8 mouse cellular contexts compared by ENCODE assay signal in genomic region chr4:129928949-129929348, GRCm38 (mm10). TPM values are rescaled to one million over a fixed set of nuclear protein-coding genes. Genes with fewer than 3 reads are reported as not detected.
A peak's percentile ranks its signal among the peaks of the same experiment; 100 is the strongest.
DNase-seq lines count a peak whose midpoint lies in the region; ATAC-seq lines count a peak whose summit lies in the region.

Spocd1 (plus strand) TSS chr4:129929249.

- no peak within 1 kb of the TSS for H3K9ac ChIP-seq in liver, embryonic 11.5 days (ENCODE audit: low read depth, low read length)
- no peak within 1 kb of the TSS for H3K9ac ChIP-seq in limb, embryonic 11.5 days (ENCODE audit: low read length)
- no peak within 1 kb of the TSS for H3K9ac ChIP-seq in neural tube, embryonic 15.5 days (replicated peaks)

- H3K4me2 ChIP-seq in liver, embryonic 11.5 days, result peak within 1 kb of the TSS; percentile 48
- peak within 1 kb of the TSS; percentile 22 for H3K4me2 ChIP-seq in limb, embryonic 11.5 days (ENCODE audit: low read depth, severe bottlenecking)
- H3K4me2 ChIP-seq in neural tube, embryonic 15.5 days, result peak within 1 kb of the TSS; percentile 46

- no peak for ATAC-seq in liver, embryonic 11.5 days (replicated peaks; ENCODE audit: low FRiP score)
- ATAC-seq in limb, embryonic 11.5 days (ENCODE audit: insufficient number of reproducible peaks, low FRiP score, low TSS enrichment, low read depth), result no peak
- ATAC-seq in neural tube, embryonic 15.5 days (ENCODE audit: low FRiP score), result no peak

- H3K36me3 ChIP-seq in liver, embryonic 11.5 days (ENCODE audit: control insufficient read depth, insufficient read depth, low read length), result no peaks in the 10 kb centered on the region
- no peaks in the 10 kb centered on the region for H3K36me3 ChIP-seq in forebrain, embryonic 10.5 days (replicated peaks)
- H3K36me3 ChIP-seq in limb, embryonic 11.5 days (ENCODE audit: control insufficient read depth, insufficient read depth, low read length), result no peaks in the 10 kb centered on the region
- H3K36me3 ChIP-seq in neural tube, embryonic 15.5 days, result no peaks in the 10 kb centered on the region

- peaks cover 4% of the 10 kb centered on the region; the same call in 1 of the 2 replicates for H3K4me1 ChIP-seq in liver, embryonic 11.5 days (replicated peaks; ENCODE audit: control insufficient read depth, insufficient read depth, low read length)
- H3K4me1 ChIP-seq in forebrain, embryonic 10.5 days, result peaks cover 12% of the 10 kb centered on the region
- no peaks in the 10 kb centered on the region for H3K4me1 ChIP-seq in limb, embryonic 11.5 days (ENCODE audit: control insufficient read depth, insufficient read depth, low read length)
- peaks cover 7% of the 10 kb centered on the region for H3K4me1 ChIP-seq in neural tube, embryonic 15.5 days

- WGBS in liver, embryonic 11.5 days, result 34% methylated on average over 4 of the region's 4 CpGs
- WGBS in forebrain, embryonic 10.5 days, result 44% methylated on average over 4 of the region's 4 CpGs
- WGBS in limb, embryonic 11.5 days, result 28% methylated on average over 4 of the region's 4 CpGs
- WGBS in neural tube, embryonic 15.5 days, result 46% methylated on average over 4 of the region's 4 CpGs

- H3K27ac ChIP-seq in liver, embryonic 11.5 days (ENCODE audit: low read depth, low read length), result no peak within 1 kb of the TSS
- peak within 1 kb of the TSS; percentile 41; the same call in 1 of the 2 replicates for H3K27ac ChIP-seq in forebrain, embryonic 10.5 days
- no peak within 1 kb of the TSS for H3K27ac ChIP-seq in limb, embryonic 11.5 days (replicated peaks; ENCODE audit: low read depth, low read length)
- H3K27ac ChIP-seq in neural tube, embryonic 15.5 days (replicated peaks), result no peak within 1 kb of the TSS

- no peak within 1 kb of the TSS for H3K4me3 ChIP-seq in liver, embryonic 11.5 days (ENCODE audit: low read depth, low read length)
- peak within 1 kb of the TSS; percentile 41 for H3K4me3 ChIP-seq in forebrain, embryonic 10.5 days
- H3K4me3 ChIP-seq in limb, embryonic 11.5 days (ENCODE audit: low read depth, low read length), result no peak within 1 kb of the TSS
- no peak within 1 kb of the TSS for H3K4me3 ChIP-seq in neural tube, embryonic 15.5 days (replicated peaks)

- no peaks in the 10 kb centered on the region for H3K27me3 ChIP-seq in liver, embryonic 11.5 days (replicated peaks; ENCODE audit: control insufficient read depth, insufficient read depth, low read length)
- peaks cover 6% of the 10 kb centered on the region for H3K27me3 ChIP-seq in forebrain, embryonic 10.5 days (ENCODE audit: poor library complexity, severe bottlenecking)
- H3K27me3 ChIP-seq in limb, embryonic 11.5 days (ENCODE audit: control insufficient read depth, insufficient read depth, low read length), result no peaks in the 10 kb centered on the region
- no peaks in the 10 kb centered on the region; the same call in 1 of the 2 replicates for H3K27me3 ChIP-seq in neural tube, embryonic 15.5 days (replicated peaks)

- DNase-seq in liver, embryonic 11.5 days (ENCODE audit: low spot score), result no peak
- DNase-seq in liver (no peak), adipocyte (ENCODE audit: low spot score) (no peak)
- DNase-seq in forebrain, embryonic 10.5 days (ENCODE audit: extremely low spot score, low spot score), result no peak
- no peak for DNase-seq in limb, embryonic 11.5 days (ENCODE audit: low spot score)
- DNase-seq in gastrocnemius, adult 18-20 months (ENCODE audit: low spot score), result no peak
- no peak for DNase-seq in cerebellum, postnatal 36 days

- H3K9me3 ChIP-seq in liver, embryonic 11.5 days (ENCODE audit: control insufficient read depth, low read length), result no peaks in the 10 kb centered on the region
- H3K9me3 ChIP-seq in forebrain, embryonic 10.5 days, result 0 out of 2 replicates have a peak, but pooled peaks cover 5% of the 10 kb centered on the region
- no peaks in the 10 kb centered on the region for H3K9me3 ChIP-seq in limb, embryonic 11.5 days (ENCODE audit: control insufficient read depth, low read length)
- H3K9me3 ChIP-seq in neural tube, embryonic 15.5 days (replicated peaks), result no peaks in the 10 kb centered on the region

RNA-seq across cellular contexts. Expression of gene Spocd1, which starts in this region (rescaled TPM):
- 0.07 and 0.17 TPM in 2 replicates for polyA plus RNA-seq in liver, embryonic 11.5 days (2014; fragmentation: Nextera tagmentation; extraction: Ambion mirVana)
- not detected in 2 replicates for polyA plus RNA-seq in forebrain, embryonic 10.5 days (2016; fragmentation: Nextera tagmentation; extraction: Ambion mirVana)
- polyA plus RNA-seq in limb, embryonic 11.5 days (2014; fragmentation: Nextera tagmentation; extraction: Ambion mirVana), result not detected in 2 replicates
- polyA plus RNA-seq in neural tube, embryonic 15.5 days (2015; fragmentation: Nextera tagmentation; extraction: Ambion mirVana), result 0.06 TPM in 1 of 2 replicates, not detected in the other
- not detected for total RNA-seq in gastrocnemius, adult 18-20 months (2021)
